Mouse (Mus musculus): ENCODE data around the gene Fosl1.
A peak's percentile ranks its signal among the peaks of the same experiment; 100 is the strongest.

Fosl1 gene

DNA sequence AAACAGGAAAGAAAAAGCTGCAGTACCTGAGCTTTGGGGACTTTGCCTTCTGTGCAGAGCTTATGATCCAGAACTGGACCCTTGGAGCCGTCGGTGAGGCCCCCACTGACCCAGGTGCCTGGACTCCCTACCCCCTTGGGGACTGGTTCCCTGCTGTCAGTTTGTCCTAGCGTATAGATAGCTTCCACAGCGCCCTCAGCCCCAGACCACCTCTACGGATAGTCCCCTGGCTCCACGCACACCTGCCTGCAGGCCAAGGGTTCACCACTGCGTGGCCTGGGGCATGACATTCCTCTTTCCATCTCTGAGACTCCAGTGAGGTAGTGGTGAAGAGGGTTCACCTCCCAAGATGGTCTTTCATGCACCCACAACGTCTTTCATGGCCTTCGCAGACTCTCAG, 15.9 kb downstream of the Fosl1 start:
- no peak for TF ChIP-seq GATA4 (IDR thresholded peaks at IDR 0.05; ENCODE audit: insufficient replicate concordance, low read length)

DNA sequence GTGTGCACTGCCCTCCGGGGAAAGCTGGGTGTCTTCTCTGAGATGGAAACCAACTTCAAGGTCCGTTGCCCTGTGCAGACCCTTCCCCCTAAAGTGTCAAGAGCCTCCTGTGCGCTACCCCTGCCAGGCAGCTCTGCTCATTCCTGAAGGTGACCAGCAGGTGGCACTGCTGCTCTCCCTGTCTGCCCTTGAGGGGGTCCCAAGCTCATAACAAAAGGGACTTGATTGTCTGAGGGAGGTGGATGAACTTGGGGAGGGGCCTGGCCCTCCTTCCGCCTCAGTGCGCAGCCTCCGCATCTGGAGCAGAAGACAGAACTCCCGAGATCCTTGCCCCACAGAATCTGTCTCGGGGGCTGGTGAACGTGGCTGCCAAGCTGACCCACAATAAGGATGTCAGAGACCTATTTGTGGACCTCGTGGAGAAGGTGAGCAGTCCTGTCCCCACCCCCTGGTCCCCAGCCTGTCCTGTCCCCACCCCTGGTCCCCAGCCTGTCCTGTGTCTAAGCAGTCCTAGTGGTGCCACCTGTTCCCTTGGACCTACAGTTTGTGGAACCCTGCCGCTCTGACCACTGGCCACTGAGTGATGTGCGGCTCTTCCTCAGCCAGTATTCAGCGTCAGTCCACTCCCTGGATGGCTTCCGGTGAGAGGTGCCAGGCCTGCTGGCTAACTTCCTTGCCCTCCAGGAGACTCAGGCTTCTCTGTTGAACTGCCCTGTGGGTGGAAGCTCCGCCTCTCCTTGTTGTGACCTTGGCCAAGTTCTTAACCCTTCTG, 16.6 kb downstream of the Fosl1 start:
- TF ChIP-seq GATA4 (IDR thresholded peaks at IDR 0.05; ENCODE audit: insufficient replicate concordance, low read length), result no peak

DNA sequence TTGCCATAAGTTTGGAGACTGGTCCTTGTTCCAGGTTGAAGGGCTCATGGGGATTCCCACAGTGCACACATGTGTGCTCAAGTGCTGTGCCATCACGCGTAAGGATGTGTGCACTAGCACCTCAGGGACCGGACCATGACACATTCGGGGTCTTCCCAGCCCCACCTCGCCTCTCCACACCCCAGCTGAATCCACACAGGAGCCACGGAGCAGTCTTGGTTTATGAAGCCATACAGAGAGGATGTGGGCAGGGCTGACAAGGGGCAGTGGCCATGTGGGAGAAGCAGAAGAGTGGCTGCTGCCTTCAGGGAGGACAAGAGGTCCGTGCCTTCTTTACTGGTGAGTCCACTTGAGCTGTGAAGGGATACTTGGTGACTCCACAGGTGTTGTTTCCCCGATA, 17.7 kb downstream of the Fosl1 start:
- no peak for TF ChIP-seq GATA4 (IDR thresholded peaks at IDR 0.05; ENCODE audit: insufficient replicate concordance, low read length)

DNA sequence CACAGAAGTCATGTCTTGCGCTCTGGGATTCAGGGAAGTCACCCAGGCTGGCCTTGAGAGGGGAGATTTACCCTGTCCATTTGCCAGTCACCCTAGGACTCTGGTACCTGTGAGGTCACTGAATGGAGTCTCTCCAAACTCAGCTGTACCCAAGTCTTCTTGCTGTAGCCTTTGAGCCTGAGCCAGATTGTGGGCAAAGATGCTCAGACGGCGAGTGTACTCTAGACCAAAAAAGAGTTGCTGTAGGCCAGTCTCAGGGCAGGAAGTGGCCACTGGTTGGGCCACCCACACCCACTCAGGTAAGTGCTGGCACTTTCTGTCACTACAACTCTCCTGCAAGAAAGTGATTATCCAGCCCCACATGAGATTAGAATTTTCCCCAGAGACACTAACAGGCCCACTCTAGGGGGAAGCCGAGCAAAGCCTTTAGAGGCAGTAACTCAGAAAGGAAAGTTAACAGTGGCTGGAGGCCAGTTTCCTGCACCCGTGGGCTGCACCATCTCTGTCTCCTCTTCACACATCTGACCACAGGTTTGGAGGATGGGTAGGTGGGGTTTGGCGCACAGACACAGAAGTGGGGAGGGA, 19.7 kb downstream of the Fosl1 start:
- TF ChIP-seq GATA4 (IDR thresholded peaks at IDR 0.05; ENCODE audit: insufficient replicate concordance, low read length), result no peak

DNA sequence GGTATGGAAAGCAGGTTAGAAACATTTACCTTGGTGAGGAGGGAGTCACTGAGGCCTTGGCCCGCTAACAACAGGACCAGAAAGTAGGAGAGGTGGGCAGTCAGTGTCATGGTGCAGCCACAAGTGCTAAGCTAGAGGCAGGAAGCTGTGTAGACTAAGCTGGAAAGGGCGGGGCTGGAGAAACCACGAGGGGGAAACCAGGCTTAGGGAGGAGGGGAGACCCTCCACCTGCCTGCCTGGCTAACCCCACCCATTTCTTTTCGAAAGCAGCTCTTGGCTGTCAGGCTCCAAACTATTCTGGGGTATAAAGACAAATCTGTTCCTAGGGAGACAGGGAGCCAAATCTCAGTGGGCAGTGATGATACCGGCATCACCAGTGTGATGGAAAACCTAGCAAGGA, 21.0 kb downstream of the Fosl1 start, which contains the start of gene Ctsw:
TSS of gene Ctsw (minus strand) at position 134 of the 400 bp plus-strand sequence.
- TF ChIP-seq GATA4 (IDR thresholded peaks at IDR 0.05; ENCODE audit: insufficient replicate concordance, low read length), result no peak

DNA sequence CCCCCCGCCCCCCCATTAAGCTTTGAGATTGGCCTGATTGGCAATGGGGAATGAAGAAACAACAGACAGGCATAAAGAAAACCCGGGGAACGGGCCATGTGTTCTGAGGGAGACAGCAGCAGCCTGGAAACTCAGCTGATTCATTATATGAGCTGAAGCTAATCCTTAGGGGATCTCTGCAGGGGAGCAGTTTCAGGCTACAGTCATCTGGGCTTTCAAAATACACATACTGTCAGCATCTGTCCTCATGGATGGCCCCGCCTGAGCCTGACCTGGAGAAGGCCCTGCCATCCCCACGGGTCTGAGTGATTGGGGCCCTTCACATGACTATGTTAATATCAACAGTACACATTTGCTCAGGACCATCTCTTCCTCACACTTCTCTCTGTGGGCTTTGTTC, 24.5 kb downstream of the Fosl1 start:
- no peak for TF ChIP-seq GATA4 (IDR thresholded peaks at IDR 0.05; ENCODE audit: insufficient replicate concordance, low read length)

DNA sequence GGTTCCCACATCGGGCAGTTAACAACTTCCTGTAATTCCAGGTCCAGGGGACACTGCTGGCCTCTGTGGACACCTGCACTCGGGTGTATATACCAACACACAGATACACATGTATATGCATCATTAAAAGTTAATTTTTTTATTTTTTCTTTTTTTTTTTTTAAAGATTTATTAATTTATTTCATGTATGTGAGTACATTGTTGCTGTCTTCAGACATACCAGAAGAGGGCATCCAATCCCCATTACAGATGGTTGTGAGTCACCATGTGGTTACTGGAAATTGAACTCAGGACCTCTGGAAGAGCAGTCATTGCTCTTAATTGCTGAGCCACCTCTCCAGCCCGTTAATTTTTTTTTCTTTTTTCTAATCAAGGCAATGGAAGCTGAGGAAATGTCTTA, 25.5 kb downstream of the Fosl1 start:
- no peak for TF ChIP-seq GATA4 (IDR thresholded peaks at IDR 0.05; ENCODE audit: insufficient replicate concordance, low read length)

DNA sequence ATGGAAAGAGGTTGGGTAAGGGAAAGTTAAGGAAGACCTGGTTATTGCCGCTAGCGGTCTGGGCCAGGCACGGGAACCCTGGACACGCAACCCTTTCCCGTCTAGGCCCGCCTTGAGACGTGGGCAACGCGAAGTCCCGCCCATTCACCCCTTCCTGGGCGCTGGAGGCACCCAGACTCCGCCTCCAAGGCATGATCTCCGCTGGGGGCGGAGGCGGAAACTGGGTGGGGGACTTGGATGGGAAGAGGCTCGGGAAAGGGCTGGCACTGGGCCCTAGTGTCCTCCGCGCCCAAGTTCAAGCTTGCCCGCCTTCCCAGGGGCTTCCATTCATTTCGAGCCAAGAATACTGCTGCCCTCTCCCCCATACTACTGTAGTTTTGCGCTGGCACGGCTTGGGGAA, 26.4 kb downstream of the Fosl1 start, which contains the start of gene Efemp2:
TSS of gene Efemp2 (plus strand) at position 235 of the 400 bp plus-strand sequence.
- peak; percentile 21; the same call in 1 of the 2 replicates for TF ChIP-seq GATA4 (IDR thresholded peaks at IDR 0.05; ENCODE audit: insufficient replicate concordance, low read length)

DNA sequence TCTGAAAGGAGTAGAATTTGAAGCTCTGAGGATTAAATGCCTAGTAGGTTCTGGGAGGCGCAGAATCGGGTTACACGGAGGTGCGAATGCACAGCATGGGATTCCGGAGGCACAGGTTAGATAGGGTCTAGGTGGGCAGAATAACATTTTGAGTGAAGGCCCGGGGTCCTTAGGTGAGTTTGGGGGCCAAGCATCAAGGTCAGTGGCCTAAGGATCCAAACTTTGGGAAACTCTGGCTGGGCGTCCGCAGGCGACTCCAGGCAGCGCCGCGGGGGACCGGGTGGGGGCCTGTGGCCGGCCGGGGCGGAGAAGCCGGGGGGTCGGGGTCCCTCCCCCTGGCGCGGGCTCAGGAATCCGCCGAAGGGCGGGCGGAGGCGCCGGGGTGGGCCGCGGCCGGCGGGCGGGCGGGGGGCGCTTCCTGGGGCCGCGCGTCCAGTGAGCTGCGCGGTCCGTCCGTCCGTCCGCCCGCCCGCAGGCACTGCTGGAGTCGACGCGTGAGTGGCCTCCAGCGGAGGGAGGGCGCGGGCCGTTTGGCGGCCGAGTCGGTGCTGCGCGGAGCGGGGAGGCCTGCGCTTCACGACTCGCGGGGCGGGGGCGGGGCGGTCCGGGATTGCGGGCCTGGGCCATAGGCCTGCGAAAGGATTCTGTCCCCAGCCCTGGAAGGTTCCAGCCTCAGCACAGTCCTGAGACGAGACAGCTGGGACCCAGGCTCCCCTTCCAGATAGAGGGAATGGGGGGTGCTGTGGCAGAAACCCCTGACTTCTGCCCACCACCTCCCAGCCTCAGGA, 27.1 kb downstream of the Fosl1 start:
- TF ChIP-seq GATA4 (IDR thresholded peaks at IDR 0.05; ENCODE audit: insufficient replicate concordance, low read length), result no peak

DNA sequence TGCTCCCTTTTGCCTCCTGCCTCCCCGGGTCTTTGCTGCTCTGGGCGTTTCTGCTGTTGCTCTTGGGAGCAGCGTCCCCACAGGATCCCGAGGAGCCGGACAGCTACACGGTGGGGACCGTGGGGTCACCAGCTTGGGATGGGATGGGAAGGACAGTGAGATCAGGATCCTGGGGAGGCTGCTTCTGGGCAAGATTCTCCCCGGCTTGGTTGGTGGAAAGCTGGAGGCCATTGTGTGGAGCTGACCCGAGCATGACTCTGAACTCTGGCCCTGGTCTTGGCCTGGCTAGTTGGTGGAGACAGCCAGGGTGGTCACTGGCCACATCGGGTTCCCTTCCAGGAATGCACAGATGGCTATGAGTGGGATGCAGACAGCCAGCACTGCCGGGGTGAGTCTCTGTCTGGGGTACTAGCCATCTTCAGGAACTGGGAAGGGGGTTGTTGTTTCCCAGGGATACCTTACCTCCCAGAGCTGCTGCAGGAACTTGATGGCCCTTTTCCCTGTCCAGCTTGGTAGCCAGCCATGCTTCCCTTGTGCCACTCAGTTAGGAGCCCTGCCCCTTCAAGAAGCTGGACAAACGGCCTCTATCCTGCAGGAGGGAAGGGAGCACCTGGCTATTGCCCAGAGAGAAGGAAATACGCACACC, 27.8 kb downstream of the Fosl1 start:
- TF ChIP-seq GATA4 (IDR thresholded peaks at IDR 0.05; ENCODE audit: insufficient replicate concordance, low read length), result no peak

DNA sequence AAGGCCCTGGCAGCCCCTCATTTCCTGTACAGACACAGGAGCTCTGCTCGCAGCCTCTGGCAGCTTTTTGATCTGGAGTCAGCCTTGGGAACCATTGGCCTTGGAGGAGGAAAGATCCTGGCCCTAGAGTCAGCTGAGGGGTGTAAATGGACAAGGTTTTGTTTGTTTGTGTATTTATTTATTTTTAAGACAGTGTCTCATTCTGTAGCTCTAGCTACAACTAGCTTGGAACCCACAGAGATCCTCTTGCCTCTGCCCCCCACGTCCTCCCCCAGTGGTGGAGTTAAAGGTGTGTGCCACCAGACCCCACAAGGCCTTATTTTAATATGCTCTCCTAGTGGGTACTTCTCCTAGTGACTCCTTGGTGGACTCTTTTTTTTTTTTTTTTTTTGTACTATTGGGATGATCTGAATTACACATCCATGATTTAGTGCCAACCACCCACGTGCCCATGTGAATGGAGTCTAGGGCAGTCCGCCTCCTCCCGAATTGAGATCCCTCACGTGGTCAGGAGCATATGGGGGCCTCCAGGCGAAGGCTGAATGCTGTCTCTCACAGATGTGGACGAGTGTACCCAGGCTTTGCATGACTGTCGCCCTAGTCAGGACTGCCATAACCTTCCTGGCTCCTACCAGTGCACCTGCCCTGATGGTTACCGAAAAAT, 29.8 kb downstream of the Fosl1 start:
- no peak for TF ChIP-seq GATA4 (IDR thresholded peaks at IDR 0.05; ENCODE audit: insufficient replicate concordance, low read length)

DNA sequence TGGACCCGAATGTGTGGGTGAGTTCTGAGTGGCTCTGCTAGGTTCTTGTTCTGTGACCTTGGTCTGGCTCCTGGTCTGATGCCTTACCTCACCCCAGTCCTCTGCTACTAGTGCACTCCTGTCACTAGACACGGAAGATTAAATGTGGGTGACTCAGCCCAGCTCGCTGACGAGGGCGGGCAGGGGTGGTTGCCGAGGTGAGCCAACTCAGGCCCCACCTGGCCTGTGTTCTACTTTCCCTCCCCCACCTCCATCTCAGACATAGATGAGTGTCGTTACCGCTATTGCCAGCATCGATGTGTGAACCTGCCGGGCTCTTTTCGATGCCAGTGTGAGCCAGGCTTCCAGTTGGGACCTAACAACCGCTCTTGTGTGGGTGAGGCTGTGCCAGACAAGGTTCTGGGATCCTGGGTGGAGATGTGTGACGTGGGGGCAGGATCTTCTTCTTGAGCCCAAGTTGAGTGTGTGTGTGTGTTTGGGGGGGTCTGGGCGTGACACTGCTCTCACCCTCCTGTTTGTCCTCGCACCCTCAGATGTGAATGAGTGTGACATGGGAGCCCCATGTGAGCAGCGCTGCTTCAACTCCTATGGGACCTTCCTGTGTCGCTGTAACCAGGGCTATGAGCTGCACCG, 30.4 kb downstream of the Fosl1 start:
- TF ChIP-seq GATA4 (IDR thresholded peaks at IDR 0.05; ENCODE audit: insufficient replicate concordance, low read length), result no peak

DNA sequence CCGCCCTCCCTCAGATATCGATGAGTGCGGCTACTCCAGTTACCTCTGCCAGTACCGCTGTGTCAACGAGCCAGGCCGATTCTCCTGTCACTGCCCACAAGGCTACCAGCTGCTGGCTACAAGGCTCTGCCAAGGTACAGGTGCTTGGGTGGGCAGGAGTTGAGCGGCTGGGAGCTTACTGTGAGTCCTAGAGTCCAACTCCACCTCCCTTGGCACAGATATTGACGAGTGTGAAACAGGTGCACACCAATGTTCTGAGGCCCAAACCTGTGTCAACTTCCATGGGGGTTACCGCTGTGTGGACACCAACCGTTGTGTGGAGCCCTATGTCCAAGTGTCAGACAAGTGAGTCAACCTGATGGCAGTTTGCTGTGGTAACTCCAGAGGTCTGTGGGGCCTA, 32.7 kb downstream of the Fosl1 start:
- no peak for TF ChIP-seq GATA4 (IDR thresholded peaks at IDR 0.05; ENCODE audit: insufficient replicate concordance, low read length)

DNA sequence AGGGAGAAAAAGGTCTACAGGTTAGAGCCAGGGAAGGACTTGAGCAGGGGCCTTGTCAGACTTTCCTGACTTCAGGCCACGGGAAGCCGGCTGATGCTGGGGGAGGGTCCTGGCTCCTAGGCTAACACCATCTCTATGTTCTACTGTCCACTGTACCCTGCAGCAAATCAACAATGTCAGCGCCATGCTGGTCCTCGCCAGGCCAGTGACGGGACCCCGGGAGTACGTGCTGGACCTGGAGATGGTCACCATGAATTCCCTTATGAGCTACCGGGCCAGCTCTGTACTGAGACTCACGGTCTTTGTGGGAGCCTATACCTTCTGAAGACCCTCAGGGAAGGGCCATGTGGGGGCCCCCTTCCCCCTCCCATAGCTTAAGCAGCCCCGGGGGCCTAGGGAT, 34.1 kb downstream of the Fosl1 start:
- no peak for TF ChIP-seq GATA4 (IDR thresholded peaks at IDR 0.05; ENCODE audit: insufficient replicate concordance, low read length)

Measured in liver, adult (tissue).